Mouse (Mus musculus): ENCODE data around the gene Cd163l1.

Gene Cd163l1

GRCm38 (mm10) chr7:140220375-140220774, 2.3 kb downstream of the Cd163l1 start:
- no peak for DNase-seq (ENCODE audit: low read depth)

DNA sequence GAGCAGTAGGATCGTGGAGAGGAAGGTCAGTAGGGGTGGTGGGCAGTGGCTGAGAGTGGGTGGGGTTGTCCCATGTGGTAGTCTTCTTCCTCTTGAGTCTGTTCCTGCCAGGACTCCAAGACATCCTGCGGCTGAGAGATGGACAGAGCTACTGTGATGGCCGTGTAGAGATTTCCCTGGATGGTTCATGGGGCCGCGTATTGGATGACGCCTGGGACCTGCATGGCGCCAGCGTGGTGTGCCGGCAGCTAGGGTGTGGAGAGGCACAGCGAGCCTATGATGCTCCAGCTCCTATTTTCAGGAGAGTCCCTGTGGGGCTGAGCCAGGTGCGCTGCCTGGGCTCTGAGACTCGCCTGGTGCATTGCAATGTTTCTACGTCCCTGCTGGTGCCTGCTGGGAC, 6.1 kb downstream of the Cd163l1 start:
- DNase-seq (ENCODE audit: low read depth): no peak

DNA sequence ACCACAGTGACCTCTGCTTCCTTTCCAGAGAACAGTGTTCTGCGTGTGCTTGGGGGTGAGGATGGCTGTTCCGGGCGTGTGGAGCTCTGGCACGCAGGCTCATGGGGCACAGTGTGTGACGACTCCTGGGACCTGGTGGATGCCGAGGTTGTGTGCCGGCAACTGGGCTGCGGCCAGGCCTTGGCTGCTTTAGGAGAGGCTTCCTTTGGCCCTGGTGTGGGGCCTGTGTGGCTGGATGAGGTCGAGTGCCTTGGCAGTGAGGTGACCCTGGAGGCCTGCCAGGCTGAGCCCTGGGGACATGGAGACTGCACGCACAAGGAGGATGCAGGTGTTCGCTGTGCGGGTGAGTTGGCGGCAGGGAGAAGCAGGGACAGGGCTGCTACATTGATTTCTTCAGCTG, 10.4 kb downstream of the Cd163l1 start:
- no peak for DNase-seq (ENCODE audit: low read depth)

DNA sequence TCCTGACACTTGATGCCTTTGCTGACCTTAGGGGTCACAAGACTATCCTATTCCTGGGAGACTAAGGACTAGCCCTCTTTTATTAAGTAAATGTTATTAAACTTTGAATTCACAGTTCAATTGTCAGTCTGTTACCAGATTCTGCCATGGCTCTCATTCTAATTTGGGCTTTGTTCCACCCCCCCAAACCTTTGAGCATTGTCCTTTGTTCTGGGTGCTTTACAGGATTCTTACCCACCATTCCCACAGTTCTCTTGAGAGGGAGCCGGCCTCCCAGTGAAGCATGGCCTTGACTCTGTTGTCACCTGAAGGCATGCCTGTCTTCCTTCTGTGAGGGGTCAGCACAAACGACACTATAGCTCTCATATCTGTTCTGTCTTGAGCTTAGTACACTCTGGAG, 13.0 kb downstream of the Cd163l1 start:
- no peak for DNase-seq (ENCODE audit: low read depth)

DNA sequence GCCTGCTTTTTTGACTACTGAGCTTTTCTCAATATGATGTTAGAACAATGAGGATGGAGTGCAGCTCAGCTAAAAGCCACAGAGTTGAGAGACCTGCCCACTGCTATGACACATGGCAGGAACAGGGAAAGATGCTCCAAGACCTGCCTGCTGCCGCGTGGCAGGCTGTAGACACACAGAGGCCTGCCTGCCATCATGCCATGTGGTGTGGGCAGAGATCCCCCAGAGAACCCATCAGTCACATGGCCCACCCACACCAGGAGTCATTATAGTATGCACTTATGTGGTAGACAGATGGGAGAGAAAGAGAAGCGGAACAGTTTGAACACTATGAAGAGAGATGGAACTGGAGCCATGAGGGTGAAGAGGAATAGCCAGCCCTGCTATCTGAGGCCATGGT, 15.6 kb downstream of the Cd163l1 start:
- DNase-seq (ENCODE audit: low read depth): no peak

- no peak for DNase-seq (ENCODE audit: low read depth)
These were observed 29.1 kb downstream of the Cd163l1 start, which contains the start of gene 5830411N06Rik for GRCm38 (mm10) chr7:140247216-140247615. TSS of gene 5830411N06Rik (plus strand) at chr7:140247284.

GRCm38 (mm10) chr7:140253780-140254299, 35.8 kb downstream of the Cd163l1 start:
- no peak for DNase-seq (ENCODE audit: low read depth)

Measured in naive thymus-derived CD4-positive, alpha-beta T cell, adult 2 months (primary cell).